Mouse (Mus musculus) embryonic facial prominence, embryonic 11.5 days (tissue): ENCODE measurements around the gene Bclaf3. TPM values are rescaled to one million over a fixed set of nuclear protein-coding genes. Genes with fewer than 3 reads are reported as not detected.
"Not testable (repeated sequence)": the region's sequence is repeated elsewhere in the genome, so short reads cannot be mapped to it uniquely, and the experiment has no call there.

ENCODE experiments used
- ATAC-seq: fragments of 200-750 bp; cut with Nextera tagmentation; replicated peaks from 2 replicates; pipeline ENCODE4 v1.8.0; 2017; ENCODE audit warnings: low read depth; ENCODE audit not compliant: insufficient number of reproducible peaks, low FRiP score, low TSS enrichment
- DNase-seq: peaks from one replicate; pipeline ENCODE4 v3.0.0-alpha.2; 2015; ENCODE audit warnings: low spot score
- H3K27ac ChIP-seq: fragments of 300-500 bp; sonication (generic); replicated peaks from 2 replicates; pipeline ENCODE4 v1.5.1; 2014; ENCODE audit warnings: mild to moderate bottlenecking, low read depth, low read length, control low read depth
- H3K27me3 ChIP-seq: fragments of 300-500 bp; sonication (generic); 2 replicates; pipeline ENCODE4 v1.6.1; 2014; ENCODE audit warnings: mild to moderate bottlenecking, low read length, moderate library complexity, mixed read lengths; ENCODE audit not compliant: control insufficient read depth, insufficient read depth
- H3K36me3 ChIP-seq: fragments of 300-500 bp; sonication (generic); replicated peaks from 2 replicates; pipeline ENCODE4 v1.6.1; 2014; ENCODE audit warnings: low read depth, mild to moderate bottlenecking, low read length, moderate library complexity, mixed read lengths; ENCODE audit not compliant: control insufficient read depth, insufficient read depth
- H3K4me1 ChIP-seq: fragments of 300-500 bp; sonication (generic); 2 replicates; pipeline ENCODE4 v1.6.1; 2014; ENCODE audit warnings: low read length, mixed read lengths; ENCODE audit not compliant: control insufficient read depth, insufficient read depth
- H3K4me2 ChIP-seq: fragments of 300-500 bp; sonication (generic); 2 replicates; pipeline ENCODE4 v1.6.1; 2014; ENCODE audit warnings: low read depth, mild to moderate bottlenecking, control low read depth, low read length, moderate library complexity
- H3K4me3 ChIP-seq: fragments of 300-500 bp; sonication (generic); 2 replicates; pipeline ENCODE4 v1.5.1; 2014; ENCODE audit warnings: low read depth, low read length, control low read depth
- H3K9ac ChIP-seq: fragments of 300-500 bp; sonication (generic); replicated peaks from 2 replicates; pipeline ENCODE4 v1.6.1; 2014; ENCODE audit warnings: mild to moderate bottlenecking, control low read depth, low read length
- H3K9me3 ChIP-seq: fragments of 300-500 bp; sonication (generic); replicated peaks from 2 replicates; pipeline ENCODE4 v1.6.1; 2016; ENCODE audit warnings: mild to moderate bottlenecking, low read length, inconsistent platforms, mixed read lengths; ENCODE audit not compliant: control insufficient read depth
- WGBS: fragments of 180-500 bp; shearing (Covaris S2); extraction: QIAGEN DNeasy Blood & Tissue Kit; methylation state at CpG from one replicate; pipeline ENCODE4 v1.1.7; 2014; 5-methylcytosine and 5-hydroxymethylcytosine counted together
- polyA plus RNA-seq: library from polyadenylated mRNA; unstranded; fragments of >200 nt; fragmentation: Nextera tagmentation; extraction: Ambion mirVana; gene quantifications from 2 replicates; pipeline ENCODE4 v1.2.1, GENCODE M21; 2014

Bclaf3 gene
- polyA plus RNA-seq, 1 experiment from 2014 or later = 19.9 TPM

- no peaks in the 10 kb centered on the region for H3K27me3 ChIP-seq
- H3K27ac ChIP-seq = no peak overlapping the region
- DNase-seq (no peak), ATAC-seq (no peak)
- no peaks in the 10 kb centered on the region for H3K9me3 ChIP-seq
- H3K36me3 ChIP-seq = no peaks in the 10 kb centered on the region
- 96% methylated on average over 6 of the region's 6 CpGs for WGBS
- H3K4me3 ChIP-seq = no peak overlapping the region
- H3K9ac ChIP-seq = no peak overlapping the region
- no peaks in the 10 kb centered on the region for H3K4me1 ChIP-seq
- H3K4me2 ChIP-seq = no peak overlapping the region
Measured at GRCm38 (mm10) chrX:159515599-159515998, 10.9 kb upstream of the Bclaf3 start.

GRCm38 (mm10) chrX:159521780-159522179, 4.7 kb upstream of the Bclaf3 start:
- Histone ChIP-seq H3K4me1 (no peaks in the 10 kb centered on the region), H3K36me3 (no peaks in the 10 kb centered on the region), H3K9me3 (no peaks in the 10 kb centered on the region), H3K4me2 (no peak overlapping the region), H3K27ac (no peak overlapping the region), H3K4me3 (no peak overlapping the region), H3K27me3 (no peaks in the 10 kb centered on the region), H3K9ac (no peak overlapping the region)
- WGBS = 69% methylated on average over 3 of the region's 3 CpGs
- DNase-seq = no peak
- no peak for ATAC-seq

GRCm38 (mm10) chrX:159522651-159523050, 3.8 kb upstream of the Bclaf3 start:
- H3K9me3 ChIP-seq = no peaks in the 10 kb centered on the region
- no peak overlapping the region for H3K4me2 ChIP-seq
- H3K4me1 ChIP-seq = no peaks in the 10 kb centered on the region
- no peak overlapping the region for H3K9ac ChIP-seq
- WGBS = 76% methylated on average over 4 of the region's 4 CpGs
- H3K4me3 ChIP-seq = no peak overlapping the region
- ATAC-seq (no peak), DNase-seq (no peak)
- H3K27me3 ChIP-seq = no peaks in the 10 kb centered on the region
- no peaks in the 10 kb centered on the region for H3K36me3 ChIP-seq
- H3K27ac ChIP-seq = no peak overlapping the region

- Histone ChIP-seq H3K27ac (peak overlapping the region; percentile 47; the same call in 1 of the 2 replicates), H3K4me2 (peak overlapping the region; percentile 42), H3K4me1 (no peaks in the 10 kb centered on the region), H3K9ac (peak overlapping the region; percentile 66), H3K9me3 (no peaks in the 10 kb centered on the region), H3K4me3 (peak overlapping the region; percentile 64), H3K27me3 (no peaks in the 10 kb centered on the region), H3K36me3 (no peaks in the 10 kb centered on the region)
- DNase-seq (peak; percentile 92), ATAC-seq (peak; percentile 97)
- 10% methylated on average over 34 of the region's 38 CpGs for WGBS
Measured at GRCm38 (mm10) chrX:159532427-159532810, 5.9 kb downstream of the Bclaf3 start.

GRCm38 (mm10) chrX:159532811-159533462, 6.4 kb downstream of the Bclaf3 start:
- peak overlapping the region; percentile 42 for H3K4me2 ChIP-seq
- H3K9me3 ChIP-seq = no peaks in the 10 kb centered on the region
- 15% methylated on average over 40 of the region's 56 CpGs for WGBS
- H3K27me3 ChIP-seq = no peaks in the 10 kb centered on the region
- H3K9ac ChIP-seq = peak overlapping the region; percentile 66
- peak; percentile 40; the same call in 1 of the 2 replicates for ATAC-seq
- H3K4me1 ChIP-seq = no peaks in the 10 kb centered on the region
- peak overlapping the region; percentile 64 for H3K4me3 ChIP-seq
- H3K36me3 ChIP-seq = no peaks in the 10 kb centered on the region
- peak; percentile 36 for DNase-seq
- H3K27ac ChIP-seq = peak overlapping the region; percentile 47; the same call in 1 of the 2 replicates

- no peak overlapping the region for H3K27ac ChIP-seq
- 89% methylated on average over 18 of the region's 18 CpGs for WGBS
- no peak overlapping the region for H3K4me3 ChIP-seq
- no peaks in the 10 kb centered on the region for H3K27me3 ChIP-seq
- no peak overlapping the region for H3K4me2 ChIP-seq
- H3K9me3 ChIP-seq = no peaks in the 10 kb centered on the region
- no peak overlapping the region for H3K9ac ChIP-seq
- ATAC-seq = no peak
- no peaks in the 10 kb centered on the region for H3K4me1 ChIP-seq
- H3K36me3 ChIP-seq = no peaks in the 10 kb centered on the region
- no peak for DNase-seq
Measured at GRCm38 (mm10) chrX:159541936-159542335, 15.4 kb downstream of the Bclaf3 start.

GRCm38 (mm10) chrX:159547093-159547492, 20.6 kb downstream of the Bclaf3 start:
- 92% methylated on average over 5 of the region's 5 CpGs for WGBS
- Histone ChIP-seq H3K9me3 (no peaks in the 10 kb centered on the region), H3K9ac (no peak overlapping the region), H3K27ac (no peak overlapping the region), H3K27me3 (no peaks in the 10 kb centered on the region), H3K4me3 (no peak overlapping the region), H3K36me3 (no peaks in the 10 kb centered on the region), H3K4me1 (no peaks in the 10 kb centered on the region), H3K4me2 (no peak overlapping the region)
- no peak for ATAC-seq
- no peak for DNase-seq

GRCm38 (mm10) chrX:159584738-159585137, 58.2 kb downstream of the Bclaf3 start:
- H3K9ac ChIP-seq, H3K4me3 ChIP-seq, H3K36me3 ChIP-seq, DNase-seq, H3K9me3 ChIP-seq, H3K27me3 ChIP-seq, H3K4me1 ChIP-seq, H3K27ac ChIP-seq, H3K4me2 ChIP-seq, ATAC-seq: not testable (repeated sequence)
- 57% methylated on average over 7 of the region's 7 CpGs for WGBS
